Mouse (Mus musculus) hindbrain, postnatal 0 days (tissue): ENCODE results near the gene Ppp2r5c. TPM values are rescaled to one million over a fixed set of nuclear protein-coding genes. Genes with fewer than 3 reads are reported as not detected.

ENCODE experiments used
- ATAC-seq: fragments of 200-750 bp; cut with Nextera tagmentation; 2 replicates; pipeline ENCODE4 v1.8.0; 2017; ENCODE audit warnings: mild to moderate bottlenecking, moderate TSS enrichment, moderate library complexity
- DNase-seq: peaks from one replicate; pipeline ENCODE4 v3.0.0-alpha.2; 2015; ENCODE audit warnings: low spot score
- H3K27ac ChIP-seq: fragments of 300-500 bp; sonication (generic); 2 replicates; pipeline ENCODE4 v1.5.1; 2014; ENCODE audit warnings: mild to moderate bottlenecking
- H3K27me3 ChIP-seq: fragments of 300-500 bp; sonication (generic); 2 replicates; pipeline ENCODE4 v1.6.1; 2014; ENCODE audit warnings: low read length, mixed read lengths; ENCODE audit not compliant: insufficient read depth
- H3K36me3 ChIP-seq: fragments of 300-500 bp; sonication (generic); 2 replicates; pipeline ENCODE4 v1.6.1; 2014; ENCODE audit warnings: low read length, mixed read lengths; ENCODE audit not compliant: insufficient read depth
- H3K4me1 ChIP-seq: fragments of 300-500 bp; sonication (generic); 2 replicates; pipeline ENCODE4 v1.6.1; 2014; ENCODE audit warnings: antibody characterized with exemption, low read length, mixed read lengths; ENCODE audit not compliant: insufficient read depth
- H3K4me2 ChIP-seq: fragments of 300-500 bp; sonication (generic); 2 replicates; pipeline ENCODE4 v1.6.1; 2014; ENCODE audit warnings: low read depth, mild to moderate bottlenecking, low read length, moderate library complexity, mixed read lengths
- H3K4me3 ChIP-seq: fragments of 300-500 bp; sonication (generic); 2 replicates; pipeline ENCODE4 v1.5.1; 2014; ENCODE audit warnings: low read length
- H3K9ac ChIP-seq: fragments of 300-500 bp; sonication (generic); replicated peaks from 2 replicates; pipeline ENCODE4 v1.6.1; 2014; ENCODE audit warnings: mild to moderate bottlenecking, low read length, moderate library complexity, mixed read lengths
- H3K9me3 ChIP-seq: fragments of 300-500 bp; sonication (generic); 2 replicates; pipeline ENCODE4 v1.6.1; 2016; ENCODE audit warnings: low read length, mixed read lengths
- CTCF ChIP-seq: IDR thresholded peaks from 2 replicates; pipeline ENCODE4 v1.5.1; 2016; ENCODE audit warnings: antibody characterized with exemption, control low read depth, low read depth
- WGBS: fragments of 180-500 bp; shearing (Covaris S2); extraction: QIAGEN DNeasy Blood & Tissue Kit; methylation state at CpG from one replicate; pipeline ENCODE4 v1.1.7; 2014; 5-methylcytosine and 5-hydroxymethylcytosine counted together
- polyA plus RNA-seq: library from polyadenylated mRNA; unstranded; fragments of >200 nt; fragmentation: Nextera tagmentation; extraction: Ambion mirVana; gene quantifications from 2 replicates; pipeline ENCODE4 v1.2.1, GENCODE M21; 2015
- total RNA-seq: library from RNA; depleted of rRNA; stranded (reverse); fragments of >200 nt; gene quantifications from 2 replicates; pipeline ENCODE4 v1.2.3, GENCODE M21; 2014; rRNA removed

The Ppp2r5c gene
- total RNA-seq: 108 and 118 TPM in 2 replicates
- polyA plus RNA-seq: 162 and 163 TPM in 2 replicates

DNA sequence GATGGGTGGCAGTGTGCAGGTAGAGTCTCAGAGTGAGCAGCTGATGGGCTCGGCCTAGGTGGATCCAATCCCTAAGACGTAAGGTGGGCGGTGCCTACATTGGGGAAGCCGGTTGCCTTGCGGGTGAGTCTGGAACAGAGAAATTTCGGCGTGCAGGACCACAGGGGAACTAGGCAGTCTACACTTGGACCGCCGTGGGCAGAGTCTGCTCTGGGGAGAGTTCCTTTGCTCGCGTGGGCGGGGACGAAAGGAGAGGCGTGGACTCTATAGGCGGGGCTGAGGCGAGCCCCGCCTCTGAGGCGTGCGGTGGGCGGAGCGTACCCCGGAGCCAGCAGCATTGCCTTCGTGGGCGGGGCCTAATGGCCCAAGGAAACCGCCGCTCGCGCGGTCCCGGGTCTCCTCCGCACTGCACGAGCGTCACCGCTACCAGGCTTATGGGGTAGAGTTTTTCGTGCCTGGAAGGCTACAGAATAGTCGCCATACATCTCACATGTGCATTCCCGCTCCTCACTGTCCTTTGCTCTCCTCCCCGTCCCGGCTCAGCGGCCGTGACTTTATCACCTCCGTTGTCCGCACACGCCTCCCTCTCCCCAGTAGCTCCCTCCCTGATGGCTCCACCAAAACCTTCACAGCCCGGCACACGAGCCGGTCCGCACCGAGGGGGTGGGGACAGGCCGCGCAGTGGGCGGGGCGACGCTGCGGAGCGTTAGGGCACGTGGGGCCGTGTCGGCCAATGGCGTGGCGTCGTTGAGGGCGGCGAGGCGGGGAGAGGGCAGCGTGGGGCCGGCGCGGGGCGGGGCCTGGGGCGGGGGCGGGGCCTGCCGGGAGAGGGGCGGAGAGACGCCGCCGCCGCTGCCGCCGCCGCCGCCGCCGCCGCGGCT, at the start of gene Ppp2r5c:
Gene Ppp2r5c, plus strand, starts transcription at position 831 of the 881 bp plus-strand sequence.
- Histone ChIP-seq H3K36me3 (peaks cover 7% of the 10 kb centered on the region; the same call in 1 of the 2 replicates), H3K9me3 (no peaks in the 10 kb centered on the region), H3K27ac (peak within 1 kb of the TSS; percentile 94), H3K27me3 (no peaks in the 10 kb centered on the region), H3K9ac (peak within 1 kb of the TSS; percentile 83), H3K4me3 (peak within 1 kb of the TSS; percentile 92), H3K4me2 (peak within 1 kb of the TSS; percentile 80), H3K4me1 (no peaks in the 10 kb centered on the region)
- DNase-seq (peak; percentile 97), ATAC-seq (peak; percentile 97)
- under 1% methylated on average over 61 of the region's 86 CpGs for WGBS
- no peak for TF ChIP-seq CTCF

- no peak overlapping the region for H3K27ac ChIP-seq
- 0 out of 2 replicates have a peak, but pooled peaks have one; percentile 62 for ATAC-seq
- WGBS: 22% methylated on average over 8 of the region's 8 CpGs
- no peak overlapping the region for H3K9ac ChIP-seq
- H3K4me2 ChIP-seq: no peak overlapping the region
- H3K36me3 ChIP-seq: no peaks in the 10 kb centered on the region
- no peaks in the 10 kb centered on the region for H3K27me3 ChIP-seq
- no peaks in the 10 kb centered on the region for H3K4me1 ChIP-seq
- no peak overlapping the region for H3K4me3 ChIP-seq
- TF ChIP-seq CTCF: peak; percentile 96
- H3K9me3 ChIP-seq: no peaks in the 10 kb centered on the region
- DNase-seq: peak; percentile 86
Observed at GRCm38 (mm10) chr12:110398351-110398750, 48.6 kb upstream of the Ppp2r5c start.

- Histone ChIP-seq H3K27me3 (no peaks in the 10 kb centered on the region), H3K4me2 (no peak overlapping the region), H3K27ac (no peak overlapping the region), H3K4me1 (no peaks in the 10 kb centered on the region), H3K9ac (no peak overlapping the region), H3K9me3 (no peaks in the 10 kb centered on the region), H3K4me3 (no peak overlapping the region), H3K36me3 (no peaks in the 10 kb centered on the region)
- WGBS: 89% methylated on average over 6 of the region's 6 CpGs
- no peak for ATAC-seq
- no peak for TF ChIP-seq CTCF
- DNase-seq: no peak
Observed at GRCm38 (mm10) chr12:110399161-110399560, 47.8 kb upstream of the Ppp2r5c start.

GRCm38 (mm10) chr12:110400936-110401335, 46.0 kb upstream of the Ppp2r5c start:
- no peak for DNase-seq
- H3K9me3 ChIP-seq: no peaks in the 10 kb centered on the region
- no peak overlapping the region for H3K4me2 ChIP-seq
- 87% methylated on average over 5 of the region's 5 CpGs for WGBS
- no peak for TF ChIP-seq CTCF
- no peak overlapping the region for H3K27ac ChIP-seq
- H3K36me3 ChIP-seq: no peaks in the 10 kb centered on the region
- no peak overlapping the region for H3K9ac ChIP-seq
- no peak for ATAC-seq
- H3K27me3 ChIP-seq: no peaks in the 10 kb centered on the region
- H3K4me3 ChIP-seq: no peak overlapping the region
- no peaks in the 10 kb centered on the region for H3K4me1 ChIP-seq

GRCm38 (mm10) chr12:110401871-110402270, 45.0 kb upstream of the Ppp2r5c start:
- no peak for TF ChIP-seq CTCF
- no peak overlapping the region for H3K4me2 ChIP-seq
- ATAC-seq (peak; percentile 38; the same call in 1 of the 2 replicates), DNase-seq (peak; percentile 23)
- no peaks in the 10 kb centered on the region for H3K4me1 ChIP-seq
- H3K9ac ChIP-seq: no peak overlapping the region
- no peak overlapping the region for H3K4me3 ChIP-seq
- no peaks in the 10 kb centered on the region for H3K36me3 ChIP-seq
- H3K27ac ChIP-seq: no peak overlapping the region
- 78% methylated on average over 4 of the region's 4 CpGs for WGBS
- H3K9me3 ChIP-seq: no peaks in the 10 kb centered on the region
- no peaks in the 10 kb centered on the region for H3K27me3 ChIP-seq

DNA sequence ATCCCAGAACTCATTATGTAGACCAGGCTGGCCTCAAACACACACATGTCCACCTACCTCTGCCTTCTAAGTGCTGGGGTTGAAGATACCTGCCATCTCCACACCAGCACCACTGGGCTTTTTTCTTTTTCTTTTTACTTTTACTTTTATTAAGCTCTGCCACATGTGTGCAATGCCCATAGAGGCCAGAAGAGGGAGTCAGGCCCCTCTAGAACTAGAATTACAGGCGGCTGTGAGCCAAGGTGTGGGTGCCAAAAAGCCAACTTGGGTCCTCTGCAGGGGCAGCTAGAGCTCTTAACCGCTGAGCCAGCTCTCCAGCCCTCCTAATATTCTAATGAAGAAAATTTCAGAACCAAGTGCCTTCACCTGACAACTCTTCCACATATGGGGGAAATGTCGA, 30.7 kb upstream of the Ppp2r5c start:
- DNase-seq: peak; percentile 62
- Histone ChIP-seq H3K27ac (no peak overlapping the region), H3K9me3 (no peaks in the 10 kb centered on the region), H3K4me1 (no peaks in the 10 kb centered on the region), H3K4me3 (no peak overlapping the region), H3K4me2 (no peak overlapping the region), H3K36me3 (no peaks in the 10 kb centered on the region), H3K9ac (no peak overlapping the region), H3K27me3 (no peaks in the 10 kb centered on the region)
- WGBS: 48% methylated on average over 3 of the region's 3 CpGs
- ATAC-seq: no peak
- TF ChIP-seq CTCF: peak; percentile 60
